Mouse (Mus musculus): ENCODE measurements around the gene Etv3.
"Not testable (repeated sequence)": the region's sequence is repeated elsewhere in the genome, so short reads cannot be mapped to it uniquely, and the experiment has no call there.

Etv3 gene

DNA sequence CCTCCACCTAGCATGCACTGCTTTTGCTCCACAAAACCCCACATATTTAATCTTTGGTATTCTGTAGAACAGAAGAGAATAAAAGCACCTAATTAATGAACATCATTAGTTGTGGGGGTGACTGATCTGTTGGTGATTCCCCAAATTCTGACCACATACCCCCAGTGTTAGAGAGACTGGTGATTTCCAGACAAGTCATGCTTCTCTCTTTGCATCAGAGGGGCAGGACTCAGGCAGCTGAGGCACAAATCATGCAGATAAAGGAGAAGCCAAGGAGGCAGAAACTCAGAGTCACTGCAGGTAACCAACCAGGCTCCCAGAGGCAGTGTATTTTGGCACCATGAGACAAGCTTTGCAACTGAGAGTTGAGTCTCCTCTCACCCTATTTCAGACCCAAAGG is 6.8 kb upstream of the Etv3 start:
- DNase-seq (ENCODE audit: extremely low spot score, low spot score) = no peak

DNA sequence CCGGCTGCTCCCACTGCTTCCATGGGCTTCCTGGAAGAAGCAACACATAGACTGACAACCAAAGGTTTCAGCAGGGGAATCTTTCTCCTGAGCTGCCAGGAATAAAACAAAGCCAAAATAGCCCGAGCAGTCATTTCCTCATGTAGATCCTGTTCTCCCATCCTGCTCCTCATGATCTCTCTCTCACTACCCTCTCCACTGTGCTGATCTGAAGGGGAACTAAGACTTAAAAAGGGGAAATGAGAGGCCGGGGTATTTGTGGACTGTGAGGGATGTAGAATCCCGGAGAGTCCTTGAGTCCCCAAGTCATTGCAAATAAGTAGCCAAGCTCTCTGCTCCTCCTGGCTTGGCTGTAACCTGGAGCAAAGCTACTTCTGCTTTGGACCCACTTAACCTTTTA is 4.1 kb upstream of the Etv3 start:
- DNase-seq (ENCODE audit: extremely low spot score, low spot score) = no peak

DNA sequence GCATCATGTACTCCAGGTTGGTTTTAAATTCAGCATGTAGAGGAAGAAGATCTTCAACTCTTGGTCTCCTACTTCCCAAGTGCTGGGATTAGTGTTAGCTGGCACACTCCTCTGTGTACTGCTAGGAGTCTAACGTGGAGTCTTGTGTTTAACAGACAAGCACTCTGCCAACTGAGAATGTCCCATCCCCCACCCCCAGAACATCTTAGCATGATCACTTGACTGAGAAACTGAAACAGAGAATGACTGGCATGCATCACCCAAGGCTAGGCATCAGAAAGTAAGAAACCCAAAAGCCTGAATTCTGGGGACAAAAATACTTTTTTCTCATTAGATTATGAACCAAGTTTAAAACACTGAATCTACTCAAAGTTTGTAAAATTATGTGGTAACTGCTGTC is 3.4 kb upstream of the Etv3 start:
- DNase-seq (ENCODE audit: extremely low spot score, low spot score) = no peak

DNA sequence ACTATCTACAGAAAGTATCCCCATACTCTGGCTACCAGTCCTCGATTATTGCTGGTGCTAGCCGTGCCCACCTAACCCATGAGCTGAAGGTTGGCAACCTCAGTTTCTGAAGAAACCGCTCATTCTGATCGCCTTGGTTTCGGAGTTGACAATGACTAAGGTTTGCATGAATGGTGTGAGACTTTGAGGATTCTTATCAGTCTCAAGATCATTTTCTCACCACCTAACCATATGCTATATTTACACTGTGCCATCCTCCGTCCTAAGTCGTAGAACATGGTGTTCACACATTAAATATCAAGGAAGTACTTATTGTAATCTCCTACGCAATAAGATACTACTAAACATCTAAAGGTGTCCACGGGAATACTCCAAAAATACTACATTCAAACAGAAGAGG is 1.5 kb upstream of the Etv3 start:
- no peak for DNase-seq (ENCODE audit: extremely low spot score, low spot score)

DNA sequence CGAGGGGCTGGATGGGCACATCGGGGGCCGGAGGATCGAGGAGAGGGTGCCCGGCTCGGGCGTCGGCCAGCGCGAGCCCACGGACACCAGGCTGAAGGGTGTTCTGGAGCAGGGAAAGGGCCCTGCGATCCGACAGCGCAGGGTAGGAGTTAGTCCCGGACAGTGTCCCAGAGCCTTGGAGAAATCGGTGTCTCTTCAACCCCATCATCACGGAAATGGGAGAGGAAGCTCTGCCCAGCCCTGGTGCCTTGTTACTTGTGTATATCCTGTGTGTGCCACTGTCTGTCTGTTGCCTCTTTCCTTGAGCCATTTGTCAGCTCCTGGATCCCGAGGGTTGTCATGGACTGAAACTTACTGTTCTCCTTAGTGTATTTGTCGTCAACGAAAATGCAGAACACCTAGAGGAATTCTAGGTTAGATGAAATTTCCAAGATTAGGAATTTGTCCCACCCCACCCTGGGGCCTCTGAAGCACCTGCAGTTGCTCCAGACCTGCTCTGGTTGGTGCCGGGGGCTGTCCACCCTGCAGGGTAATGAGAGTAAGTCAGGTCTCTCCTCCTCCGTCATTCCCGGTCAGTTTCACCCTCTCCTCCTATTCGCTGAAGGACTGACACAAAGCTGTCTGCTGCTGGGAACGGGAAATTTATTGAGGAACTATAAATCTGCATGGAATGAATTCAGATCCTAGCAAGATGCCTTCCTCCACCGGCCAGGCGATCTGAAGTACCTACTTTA is 797 bp downstream of the Etv3 start:
- peak; percentile 30 for DNase-seq (ENCODE audit: extremely low spot score, low spot score)

DNA sequence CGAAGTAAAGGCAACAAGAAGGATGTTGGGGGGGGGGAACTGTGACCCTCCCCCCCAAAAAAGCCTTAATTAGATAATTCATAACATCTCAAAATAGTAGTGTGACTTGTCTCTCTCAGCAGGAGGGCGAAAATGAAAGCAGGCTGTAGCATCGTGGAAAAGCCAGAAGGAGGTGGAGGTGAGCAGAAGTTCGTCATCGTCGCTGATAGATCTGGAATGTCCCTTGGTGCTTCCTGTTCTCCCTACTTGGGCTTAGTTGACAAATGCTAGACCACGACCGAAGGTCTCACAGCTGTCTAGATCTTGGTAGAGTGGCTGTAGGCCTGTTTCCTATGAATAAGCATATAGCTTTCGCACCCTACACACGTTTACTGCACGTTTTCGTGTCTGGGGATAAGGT is 1.9 kb downstream of the Etv3 start:
- no peak for DNase-seq (ENCODE audit: extremely low spot score, low spot score)

DNA sequence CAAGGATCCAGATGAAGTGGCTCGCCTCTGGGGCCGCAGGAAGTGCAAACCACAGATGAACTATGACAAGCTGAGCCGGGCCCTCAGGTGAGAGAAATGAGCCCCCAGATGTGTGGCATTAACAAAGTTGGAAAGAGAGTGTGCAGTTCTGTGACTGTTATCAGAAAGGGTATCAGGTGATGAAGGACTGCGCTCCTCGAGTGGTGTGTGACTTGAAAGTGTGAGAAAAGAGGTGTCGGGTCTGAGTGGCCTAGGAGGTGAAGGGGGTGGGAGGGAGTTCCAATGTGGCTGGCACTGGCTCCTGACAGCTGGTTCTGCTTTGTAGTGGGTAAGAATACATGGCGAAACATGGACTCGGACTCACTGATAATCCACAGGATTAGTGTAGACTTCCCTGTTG is 2.8 kb downstream of the Etv3 start:
- no peak for DNase-seq (ENCODE audit: extremely low spot score, low spot score)

DNA sequence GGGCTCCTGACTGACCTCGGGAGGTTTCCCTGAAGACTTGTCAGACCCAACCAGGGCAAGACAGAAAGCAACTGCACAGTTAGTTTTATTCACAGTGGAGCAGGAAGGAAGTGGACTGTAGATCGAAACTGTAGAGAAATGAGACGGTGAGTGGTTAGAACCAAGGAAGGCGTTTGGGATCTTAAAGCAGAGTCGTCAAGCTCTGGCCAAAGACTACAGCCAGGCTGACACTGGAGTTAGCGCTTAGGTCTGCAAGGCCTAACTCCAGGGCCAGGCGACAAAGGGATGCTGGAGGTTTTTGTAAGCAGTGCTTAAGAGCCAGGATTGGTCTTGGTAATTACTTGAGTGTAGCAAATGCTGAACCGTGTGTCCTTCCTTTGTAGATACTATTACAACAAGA is 3.6 kb downstream of the Etv3 start:
- no peak for DNase-seq (ENCODE audit: extremely low spot score, low spot score)

DNA sequence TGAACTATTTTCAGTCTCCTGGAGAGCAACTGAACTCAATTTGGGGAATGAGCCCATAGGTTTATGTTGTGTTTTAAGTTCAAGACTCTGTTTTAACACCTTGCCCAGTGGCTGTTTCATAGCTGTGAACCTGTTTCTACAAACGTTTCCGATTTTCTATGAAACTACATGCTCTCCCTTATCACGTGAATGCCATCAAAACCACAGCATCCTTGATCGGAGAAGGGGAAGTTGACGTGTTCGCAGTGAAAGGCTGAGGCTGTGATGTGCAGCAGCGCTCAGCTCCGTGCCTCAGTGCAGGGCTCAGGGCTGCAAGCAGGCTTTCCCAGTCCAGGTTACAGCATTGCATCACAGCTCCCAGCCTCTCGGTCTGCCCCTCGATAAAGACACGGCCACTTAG is 4.4 kb downstream of the Etv3 start:
- DNase-seq (ENCODE audit: extremely low spot score, low spot score) = no peak

DNA sequence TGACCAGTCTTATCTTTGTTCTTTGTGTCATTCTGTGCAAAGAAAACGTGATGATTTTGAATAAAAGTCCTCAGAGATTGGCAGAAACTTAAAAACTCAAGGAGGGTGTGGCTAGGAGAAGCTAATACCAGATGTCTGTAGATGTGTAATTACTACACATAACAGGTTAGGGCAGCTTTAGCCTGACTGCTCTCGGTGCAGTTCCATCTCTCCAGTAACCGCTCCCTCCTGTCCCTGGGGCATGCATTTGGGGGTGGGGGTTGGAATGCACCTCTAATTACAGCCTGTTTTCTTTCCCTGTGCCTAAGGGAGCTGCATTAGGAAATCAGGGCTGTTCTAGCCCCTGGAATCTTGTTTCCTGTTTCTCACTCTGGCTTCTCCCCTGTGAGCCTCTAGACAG is 5.0 kb downstream of the Etv3 start:
- DNase-seq (ENCODE audit: extremely low spot score, low spot score) = no peak

DNA sequence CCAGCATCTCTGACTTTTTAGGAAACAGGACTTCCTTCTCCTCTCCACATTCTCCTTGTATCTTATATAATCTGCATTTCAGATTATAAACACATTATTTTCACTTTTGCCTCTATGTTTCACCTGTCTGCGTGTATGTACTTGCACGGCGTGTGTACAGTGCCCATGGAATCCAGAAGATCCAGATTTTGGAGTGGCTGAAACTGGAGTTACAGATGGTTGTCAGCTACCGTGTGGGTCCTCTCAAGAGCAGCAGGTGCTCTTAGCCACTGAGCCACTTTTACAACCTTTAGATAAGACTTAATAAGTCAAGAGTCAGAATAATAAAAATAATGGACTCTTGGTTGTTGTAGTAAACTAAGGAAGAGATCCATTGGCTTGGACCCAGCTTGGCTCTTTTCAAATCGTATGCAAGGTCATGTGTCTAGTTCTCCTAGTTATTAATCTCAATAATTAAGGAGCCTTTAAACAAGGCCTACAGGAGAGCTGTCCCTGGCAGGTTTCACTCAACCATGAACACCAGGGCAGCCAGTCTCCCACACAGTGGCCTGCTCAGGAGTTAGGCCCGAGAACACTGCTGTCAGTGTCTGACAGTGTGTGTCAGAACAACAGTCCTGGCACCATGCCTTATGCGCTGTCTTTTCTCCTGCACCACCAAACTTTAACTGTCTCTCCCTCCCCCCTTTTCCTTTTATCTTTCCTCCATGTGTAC is 8.6 kb downstream of the Etv3 start:
- DNase-seq (ENCODE audit: extremely low spot score, low spot score) = no peak

DNA sequence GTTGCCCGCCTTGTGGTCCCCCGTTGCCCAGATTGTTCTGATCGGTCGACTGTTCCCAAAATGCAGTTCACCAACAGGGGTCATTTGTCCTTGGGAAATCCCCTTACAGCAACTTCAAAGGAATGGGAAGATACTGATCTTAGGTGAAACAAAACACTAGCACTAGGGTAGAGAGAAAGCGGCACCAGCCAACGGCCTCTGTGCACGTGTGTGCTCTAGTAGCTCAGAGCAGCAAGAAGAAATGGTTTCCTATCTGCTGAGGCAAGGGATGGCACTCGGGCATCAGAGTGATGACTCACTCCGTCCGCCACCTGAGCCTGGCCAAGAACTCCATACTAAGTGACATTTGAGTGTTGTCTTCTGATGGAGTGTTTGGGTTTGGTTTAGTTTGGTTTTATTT is 12.8 kb downstream of the Etv3 start:
- no peak for DNase-seq (ENCODE audit: extremely low spot score, low spot score)

DNA sequence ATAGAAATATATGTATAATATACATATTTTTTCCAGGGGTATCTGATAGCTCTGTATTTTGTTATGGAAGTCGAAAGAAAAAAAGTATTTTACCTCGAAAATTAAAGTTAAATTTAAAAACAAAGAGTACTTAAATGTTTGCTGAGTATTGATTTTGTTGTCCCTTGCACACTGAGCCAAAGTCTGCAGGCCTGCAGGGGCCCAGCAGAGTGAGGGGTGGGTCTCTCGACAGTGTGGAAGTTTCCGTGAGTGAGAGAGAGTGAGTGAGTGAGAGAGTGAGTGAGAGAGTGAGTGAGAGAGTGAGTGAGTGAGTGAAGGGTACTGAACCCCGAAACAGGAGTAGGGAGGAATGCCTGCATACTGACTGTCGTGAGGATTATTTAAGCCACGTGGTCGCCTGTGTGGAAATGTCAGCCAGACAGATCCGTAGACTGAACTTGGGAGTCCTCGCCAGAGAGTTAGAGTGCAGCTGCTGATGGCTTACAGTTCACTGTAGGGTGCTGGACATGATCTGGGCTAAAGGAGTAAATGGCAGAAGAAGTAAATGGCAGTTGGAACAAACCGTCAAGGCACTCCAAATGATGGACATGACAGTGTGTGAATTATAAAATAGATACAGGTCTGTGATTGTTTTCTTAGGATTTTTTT is 14.9 kb downstream of the Etv3 start:
- no peak for DNase-seq (ENCODE audit: extremely low spot score, low spot score)

DNA sequence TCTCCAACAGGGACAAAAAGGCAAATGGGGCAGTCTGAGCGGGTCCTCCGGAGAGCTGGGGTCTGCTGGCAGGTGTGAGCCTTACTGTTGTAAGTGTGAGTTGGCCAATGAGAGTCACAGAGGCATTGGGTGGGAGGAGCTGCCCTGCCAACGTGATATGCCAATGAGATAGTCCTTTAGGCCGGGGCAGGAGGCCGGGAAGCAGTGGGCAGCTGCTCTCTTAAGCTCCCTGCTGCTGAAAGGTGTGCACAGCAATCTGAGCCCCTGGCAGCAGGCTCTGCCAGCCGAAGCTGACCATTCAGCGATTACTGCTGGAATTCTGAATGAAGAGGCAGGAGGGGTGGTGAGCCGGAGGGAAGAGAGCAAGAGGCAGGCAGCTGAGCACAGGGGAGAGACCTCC is 15.5 kb downstream of the Etv3 start:
- DNase-seq (ENCODE audit: extremely low spot score, low spot score) = no peak

DNA sequence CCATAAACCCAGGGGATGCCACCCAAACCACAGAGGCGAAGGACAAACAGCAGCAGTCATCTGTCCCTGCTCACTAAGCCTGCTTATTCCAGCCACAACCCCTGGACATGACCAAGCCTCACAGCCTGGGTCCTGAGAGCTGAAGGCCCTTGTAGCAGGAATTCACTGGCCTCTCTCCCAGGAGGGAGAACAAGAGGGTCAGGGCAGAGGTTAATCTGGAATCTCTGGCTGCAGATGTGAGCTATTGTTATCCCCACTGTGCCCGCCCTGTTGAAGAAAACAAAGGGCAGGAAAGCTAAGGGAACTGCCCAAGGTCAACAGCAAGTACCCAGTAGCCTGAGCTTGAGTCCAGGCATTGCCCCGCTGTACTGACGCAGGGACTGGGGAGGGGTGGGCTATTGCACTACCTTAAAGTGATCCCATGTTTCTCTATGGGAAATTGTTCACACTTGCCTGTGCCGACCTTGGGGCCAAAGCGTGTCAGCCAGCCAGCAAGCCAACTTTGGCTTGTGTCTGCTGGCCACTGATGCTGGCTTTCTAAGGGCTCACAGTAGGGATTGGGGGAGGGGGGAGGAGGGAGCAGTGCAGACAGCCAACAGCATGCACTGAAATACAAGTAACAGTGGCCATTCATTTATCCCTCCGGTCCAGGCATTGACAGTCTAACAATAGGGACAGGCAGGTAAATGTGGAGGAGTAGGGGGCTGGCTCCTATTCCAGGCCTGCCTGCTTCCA is 17.4 kb downstream of the Etv3 start:
- DNase-seq (ENCODE audit: extremely low spot score, low spot score) = no peak

DNA sequence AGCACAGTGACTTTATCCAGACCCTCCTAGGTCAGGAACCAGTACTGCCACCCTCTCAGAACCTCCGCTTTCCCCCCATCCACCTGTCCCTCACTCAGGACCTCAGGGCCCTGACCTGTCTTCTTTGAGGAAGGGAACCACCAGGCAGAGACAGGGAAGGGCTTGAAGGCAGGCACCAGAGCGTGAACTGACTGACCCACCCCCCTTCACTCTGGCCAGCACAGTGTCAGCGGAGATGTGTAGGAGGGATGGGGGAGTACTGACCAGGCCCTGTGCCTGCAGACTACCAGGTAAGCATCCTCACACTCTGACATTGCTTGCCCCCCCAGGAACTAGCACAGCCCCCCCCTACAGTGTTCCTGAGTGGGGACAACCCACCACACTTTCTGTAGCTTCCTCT is 20.3 kb downstream of the Etv3 start:
- DNase-seq (ENCODE audit: extremely low spot score, low spot score) = no peak

DNA sequence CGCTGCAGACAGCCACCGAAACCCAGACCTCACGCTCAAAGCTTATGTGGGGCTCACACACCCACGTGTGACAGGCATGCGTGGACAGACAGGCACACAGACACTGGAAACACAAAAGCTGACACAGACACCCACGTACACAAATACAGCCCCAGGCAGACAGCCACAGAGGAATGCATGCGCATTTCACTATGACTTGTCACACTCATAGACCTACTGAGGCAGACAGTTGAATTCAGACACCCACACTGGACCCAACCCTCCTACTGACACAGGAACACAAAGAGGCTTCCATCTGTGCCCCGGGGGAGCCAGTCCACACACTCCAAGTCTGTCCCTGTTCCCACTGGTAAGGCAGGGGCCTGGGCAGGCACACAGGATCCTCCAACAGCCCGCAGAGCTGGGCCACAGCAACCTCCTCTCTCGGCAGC is 21.1 kb downstream of the Etv3 start:
- no peak for DNase-seq (ENCODE audit: extremely low spot score, low spot score)

DNA sequence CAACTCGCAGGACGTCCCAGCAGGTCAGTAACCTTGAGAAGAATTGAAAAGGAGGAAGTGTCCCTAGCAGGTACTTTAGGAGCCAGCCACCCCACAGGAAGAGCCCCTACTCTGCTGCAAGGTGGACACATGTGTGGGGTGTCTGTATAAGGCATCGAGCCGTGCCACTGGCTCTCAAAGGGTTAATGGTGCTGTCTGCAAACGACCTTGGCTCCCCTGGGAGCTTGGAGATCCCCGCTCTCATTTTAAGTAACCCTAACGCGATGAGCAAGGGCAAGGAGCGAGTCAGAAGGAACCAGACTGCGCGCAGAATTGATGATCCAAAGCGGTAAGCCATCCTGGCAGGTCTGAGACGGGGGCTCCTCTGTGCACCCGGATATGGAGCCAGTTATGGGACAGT is 24.7 kb downstream of the Etv3 start:
- no peak for DNase-seq (ENCODE audit: extremely low spot score, low spot score)

DNA sequence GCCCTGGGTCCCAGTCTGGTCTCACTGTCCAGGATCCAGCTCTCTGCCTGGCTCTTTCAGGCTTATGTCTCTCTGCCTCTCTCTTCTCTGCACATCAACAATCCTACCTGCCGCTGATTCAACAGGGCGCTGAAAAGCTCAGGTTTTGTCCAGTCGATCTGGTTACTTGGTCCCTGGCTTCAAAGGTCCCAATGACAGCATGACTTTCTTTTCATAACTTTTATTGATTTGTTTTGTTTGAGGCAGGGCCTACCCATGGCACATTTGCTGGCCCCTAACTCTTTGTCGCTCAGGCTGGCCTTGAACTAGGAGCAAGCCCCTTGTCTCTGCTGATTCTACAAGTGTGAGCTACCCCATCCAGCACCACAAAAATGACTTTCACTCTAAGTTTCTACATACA is 27.1 kb downstream of the Etv3 start:
- no peak for DNase-seq (ENCODE audit: extremely low spot score, low spot score)

DNA sequence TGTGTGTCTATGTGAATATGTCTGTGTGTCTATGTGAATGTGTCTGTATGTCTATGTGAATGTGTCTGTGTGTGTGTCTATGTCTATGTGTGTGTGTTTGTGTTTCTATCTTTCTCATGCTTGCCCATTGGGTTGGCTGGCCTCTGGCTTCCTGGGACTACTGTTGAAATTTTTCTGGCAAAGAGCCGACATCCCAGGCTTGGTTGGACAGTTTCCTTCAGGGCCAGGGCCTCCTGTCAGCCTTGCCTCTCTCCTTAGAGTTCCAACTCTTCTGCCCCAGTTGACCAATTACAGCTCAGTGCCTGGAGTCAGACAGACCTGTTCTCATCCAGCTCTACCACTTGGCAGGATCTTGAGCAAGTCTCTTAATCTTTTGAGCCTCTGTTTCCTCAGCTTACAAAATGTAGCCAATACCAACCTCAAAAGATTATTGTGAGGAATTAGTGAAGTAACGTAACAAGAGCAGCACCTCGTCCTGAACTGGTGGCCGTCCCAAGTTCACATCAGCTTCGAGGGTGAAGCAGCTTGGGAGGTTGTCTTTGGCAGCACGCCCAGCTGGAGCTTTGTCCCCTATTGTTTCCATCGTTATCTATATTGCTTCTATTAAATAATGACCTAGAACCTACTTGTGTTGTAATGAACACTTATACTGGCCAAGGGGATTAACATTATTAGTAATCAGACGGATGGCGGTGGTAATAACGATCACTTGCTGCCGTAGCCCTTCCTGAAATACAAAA is 28.2 kb downstream of the Etv3 start:
- DNase-seq (ENCODE audit: extremely low spot score, low spot score) = no peak

DNA sequence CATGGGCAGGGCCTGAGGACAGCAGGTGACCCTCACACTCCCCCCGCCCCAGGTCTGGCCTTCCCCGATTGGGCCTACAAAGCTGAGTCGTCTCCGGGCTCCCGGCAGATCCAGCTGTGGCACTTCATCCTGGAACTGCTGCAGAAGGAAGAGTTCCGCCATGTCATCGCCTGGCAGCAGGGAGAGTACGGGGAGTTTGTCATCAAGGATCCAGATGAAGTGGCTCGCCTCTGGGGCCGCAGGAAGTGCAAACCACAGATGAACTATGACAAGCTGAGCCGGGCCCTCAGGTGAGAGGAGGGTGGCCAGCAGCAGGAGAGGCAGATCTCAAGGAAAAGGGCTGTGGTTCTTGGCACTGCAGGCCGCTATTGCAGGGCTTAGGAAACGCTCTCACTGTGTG is 29.7 kb downstream of the Etv3 start:
- DNase-seq (ENCODE audit: extremely low spot score, low spot score) = not testable (repeated sequence)

Data from neural tube, embryonic 10.5 days (tissue).